Mouse (Mus musculus): Measurements from ENCODE around the gene Ptpn3.

Ptpn3 gene

GRCm38 (mm10) chr4:57301410-57302313 is at the start of gene Ptpn3:
TSS of gene Ptpn3 (minus strand) at chr4:57301837.
- peak; percentile 51 for DNase-seq (ENCODE audit: low read depth, low spot score)

- no peak for DNase-seq (ENCODE audit: low read depth, low spot score)
Observed at GRCm38 (mm10) chr4:57350541-57350940, 48.9 kb upstream of the Ptpn3 start.

DNA sequence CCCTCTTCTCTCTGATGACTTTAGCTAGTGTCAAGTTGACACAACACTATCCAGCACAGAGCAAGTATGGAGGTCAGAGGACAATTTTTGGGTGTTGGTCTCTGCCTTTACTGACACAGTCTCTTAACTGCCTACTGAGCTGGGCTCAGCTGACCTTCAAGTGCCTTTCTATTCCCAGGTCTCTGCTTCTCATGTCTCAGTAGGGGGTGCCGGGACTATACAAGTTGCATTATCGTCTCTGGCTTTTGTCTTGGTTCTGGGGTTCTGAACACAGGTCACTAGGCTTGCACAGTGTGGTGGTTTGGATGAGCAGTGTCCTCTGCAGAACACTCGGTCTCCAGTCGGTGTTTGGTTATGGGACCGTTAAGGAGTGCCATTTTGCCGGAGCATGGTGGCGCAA is 42.4 kb upstream of the Ptpn3 start:
- no peak for DNase-seq (ENCODE audit: low read depth, low spot score)

DNA sequence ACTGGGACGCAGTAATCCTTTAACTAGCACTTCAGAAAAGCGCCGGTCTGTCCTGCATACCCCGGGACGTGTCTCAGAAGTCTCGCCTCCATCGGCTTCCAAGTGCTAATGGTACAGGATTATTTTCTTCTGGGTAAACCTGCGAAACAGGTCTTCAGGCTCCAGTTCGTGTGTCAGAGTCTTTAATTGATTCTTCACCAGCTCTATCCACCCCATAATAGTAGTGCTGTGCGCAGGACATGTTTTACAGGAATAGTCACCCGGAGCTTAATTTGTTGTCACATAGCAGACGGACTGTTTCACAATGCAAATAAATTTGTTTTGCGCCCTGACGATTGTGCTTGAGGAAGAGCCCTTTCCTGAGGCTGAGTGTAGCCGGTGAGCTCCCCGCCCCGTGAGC is 37.3 kb upstream of the Ptpn3 start:
- no peak for DNase-seq (ENCODE audit: low read depth, low spot score)

DNA sequence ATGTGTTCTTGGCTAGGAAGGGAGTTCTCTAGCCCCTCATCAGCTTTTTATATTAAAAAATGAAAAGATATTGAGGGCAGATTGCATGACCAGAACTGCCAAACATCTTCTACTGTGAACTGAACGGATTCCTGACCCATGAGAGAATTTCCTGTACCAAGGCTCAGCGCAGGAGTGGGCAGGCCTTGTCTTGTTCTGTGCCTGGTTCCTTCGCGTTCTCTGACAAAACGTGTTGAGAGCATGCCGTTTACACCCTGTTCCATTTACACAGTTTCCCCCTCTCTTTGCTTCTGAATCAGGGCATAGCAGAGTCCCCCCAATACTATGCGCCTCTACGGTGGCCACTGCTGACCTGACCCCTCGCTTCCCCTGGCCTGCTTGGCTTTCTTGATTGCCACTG is 36.4 kb upstream of the Ptpn3 start:
- DNase-seq (ENCODE audit: low read depth, low spot score) = no peak

GRCm38 (mm10) chr4:57335000-57335666 is 33.5 kb upstream of the Ptpn3 start:
- DNase-seq (ENCODE audit: low read depth, low spot score) = no peak

- DNase-seq (ENCODE audit: low read depth, low spot score) = no peak
Observed at GRCm38 (mm10) chr4:57333926-57334548, 32.4 kb upstream of the Ptpn3 start.

DNA sequence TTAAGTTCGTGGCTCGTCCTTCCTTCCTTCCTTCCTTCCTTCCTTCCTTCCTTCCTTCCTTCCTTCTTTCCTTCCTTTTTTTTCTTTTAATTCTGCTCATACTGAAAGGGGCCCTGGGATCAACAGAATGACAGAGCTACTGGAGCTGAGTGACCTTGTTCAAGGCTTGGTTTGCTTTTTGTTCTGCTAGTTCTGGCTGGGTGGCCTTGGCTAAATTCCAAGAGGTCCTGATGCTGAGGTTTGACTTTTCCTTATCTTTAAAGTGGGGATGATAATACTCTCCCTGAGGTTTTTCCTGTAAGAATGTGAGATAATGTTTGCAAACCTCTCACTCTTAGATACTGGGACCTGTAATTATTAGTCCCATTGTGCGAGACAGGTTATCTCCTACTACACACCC is 30.9 kb upstream of the Ptpn3 start:
- DNase-seq (ENCODE audit: low read depth, low spot score) = no peak

DNA sequence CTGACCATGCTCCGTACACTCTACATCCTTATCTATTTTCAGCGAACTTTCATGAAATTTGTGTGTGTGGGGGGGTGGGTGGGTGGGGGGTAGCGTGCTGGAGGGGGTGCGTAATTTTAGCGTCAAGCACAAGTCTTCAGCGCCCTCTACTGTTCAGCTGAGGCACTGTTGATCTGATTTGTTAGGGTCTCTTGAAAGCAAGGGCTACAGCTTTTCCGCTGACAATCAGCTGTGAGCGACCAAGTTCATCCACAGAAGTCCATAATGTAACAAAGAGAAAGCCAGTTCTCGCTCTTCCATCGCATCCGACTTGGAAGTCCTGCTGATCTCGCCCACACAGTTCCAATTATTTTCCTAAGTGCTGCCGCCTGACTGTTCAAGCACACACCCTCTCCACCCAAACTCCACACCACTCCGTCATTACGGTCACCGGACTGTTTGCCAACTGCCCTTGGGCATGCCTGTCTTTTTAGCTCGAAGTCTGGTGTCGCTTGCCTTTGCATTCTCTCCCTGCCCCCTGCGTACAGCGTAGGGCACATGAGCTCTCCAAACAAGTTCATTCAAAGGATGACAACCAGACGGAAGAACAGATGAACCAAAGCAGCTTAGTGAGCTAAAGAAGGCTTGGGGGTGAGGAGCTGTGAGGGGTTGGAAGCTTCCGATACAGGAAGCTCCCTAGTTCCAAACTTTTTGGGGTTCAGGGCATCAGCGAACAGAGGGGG is 19.1 kb upstream of the Ptpn3 start:
- DNase-seq (ENCODE audit: low read depth, low spot score) = no peak

- no peak for DNase-seq (ENCODE audit: low read depth, low spot score)
Observed at GRCm38 (mm10) chr4:57318525-57319212, 17.0 kb upstream of the Ptpn3 start.

GRCm38 (mm10) chr4:57312256-57313166 is 10.9 kb upstream of the Ptpn3 start:
- DNase-seq (ENCODE audit: low read depth, low spot score) = no peak

- DNase-seq (ENCODE audit: low read depth, low spot score) = no peak
Observed at GRCm38 (mm10) chr4:57311750-57312149, 10.1 kb upstream of the Ptpn3 start.

DNA sequence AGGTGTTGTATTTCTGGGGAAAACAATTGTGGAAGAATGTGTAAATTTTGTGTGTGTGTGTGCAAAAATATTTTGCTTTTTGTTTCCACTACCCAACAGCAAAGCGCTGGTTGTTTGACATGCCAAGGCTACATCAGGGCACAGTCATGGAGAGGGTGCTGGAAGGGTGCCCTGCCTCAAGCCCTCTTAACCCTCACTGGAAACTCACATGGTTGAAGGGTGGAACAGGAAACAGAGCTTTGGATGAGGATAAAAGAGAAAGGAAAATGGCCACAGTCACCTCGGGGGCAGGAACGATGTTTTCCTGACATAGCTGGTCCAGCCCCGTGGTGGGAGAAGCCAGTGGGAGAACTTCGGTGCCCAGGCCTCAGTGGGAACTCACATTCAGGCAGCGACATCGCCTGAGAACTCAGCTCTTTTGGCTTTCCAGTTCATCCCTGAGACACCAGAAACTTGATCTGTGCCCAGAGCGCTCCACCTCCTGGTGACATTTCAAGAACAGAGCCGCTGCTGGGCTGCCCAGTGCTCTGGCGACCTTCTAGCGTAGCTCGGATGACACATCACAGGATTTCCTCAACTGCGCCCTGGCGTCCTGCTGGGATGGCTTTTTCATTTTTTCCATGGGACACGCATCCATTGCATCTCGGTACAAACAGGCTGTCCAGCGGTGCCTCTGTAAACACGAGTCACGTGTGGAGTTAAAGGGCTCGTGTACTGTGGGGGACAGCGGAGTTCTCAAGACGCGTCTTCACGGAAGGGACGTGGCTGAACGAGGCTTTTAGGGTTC is 6.8 kb upstream of the Ptpn3 start:
- DNase-seq (ENCODE audit: low read depth, low spot score) = peak; percentile 72

DNA sequence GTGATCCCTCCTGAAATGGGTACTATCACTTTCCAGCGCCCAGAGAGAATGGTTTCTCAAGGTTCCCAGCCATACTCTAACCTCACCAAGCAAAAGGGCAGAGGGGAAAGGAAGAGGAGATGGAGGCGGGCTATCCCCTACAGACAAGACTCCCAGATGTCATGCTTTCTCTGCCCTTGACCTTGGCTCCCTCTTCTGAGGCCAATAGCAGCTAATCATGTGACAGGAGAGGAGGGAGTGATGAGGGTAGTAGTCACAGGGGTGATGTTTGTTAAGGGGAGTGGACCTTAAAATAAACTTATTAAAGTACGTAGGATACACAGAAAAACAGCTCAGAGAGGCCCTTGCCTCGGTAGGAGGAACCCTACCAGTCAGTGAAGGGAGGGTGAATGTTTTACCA is 6.1 kb upstream of the Ptpn3 start:
- no peak for DNase-seq (ENCODE audit: low read depth, low spot score)

- no peak for DNase-seq (ENCODE audit: low read depth, low spot score)
Observed at GRCm38 (mm10) chr4:57306260-57306659, 4.6 kb upstream of the Ptpn3 start.

DNA sequence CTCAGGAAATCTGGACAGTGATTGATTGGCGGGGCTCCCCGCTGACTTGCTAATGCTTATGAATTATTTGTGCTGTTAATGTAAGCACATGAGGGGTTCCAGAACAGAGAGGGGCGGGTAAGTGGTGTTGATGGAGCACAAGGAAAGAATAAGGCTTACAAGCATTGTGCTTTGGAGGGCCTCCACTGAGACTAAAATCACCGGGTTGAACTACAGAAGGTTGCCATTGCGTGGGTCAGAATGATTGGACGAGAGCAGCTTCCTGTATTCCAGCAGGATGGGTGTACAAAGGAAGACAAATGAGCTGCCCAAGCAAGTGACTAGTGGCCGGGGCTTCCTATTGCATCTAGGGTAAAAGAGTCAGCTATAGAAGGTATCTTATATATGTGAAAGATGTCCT is 4.0 kb upstream of the Ptpn3 start:
- no peak for DNase-seq (ENCODE audit: low read depth, low spot score)

DNA sequence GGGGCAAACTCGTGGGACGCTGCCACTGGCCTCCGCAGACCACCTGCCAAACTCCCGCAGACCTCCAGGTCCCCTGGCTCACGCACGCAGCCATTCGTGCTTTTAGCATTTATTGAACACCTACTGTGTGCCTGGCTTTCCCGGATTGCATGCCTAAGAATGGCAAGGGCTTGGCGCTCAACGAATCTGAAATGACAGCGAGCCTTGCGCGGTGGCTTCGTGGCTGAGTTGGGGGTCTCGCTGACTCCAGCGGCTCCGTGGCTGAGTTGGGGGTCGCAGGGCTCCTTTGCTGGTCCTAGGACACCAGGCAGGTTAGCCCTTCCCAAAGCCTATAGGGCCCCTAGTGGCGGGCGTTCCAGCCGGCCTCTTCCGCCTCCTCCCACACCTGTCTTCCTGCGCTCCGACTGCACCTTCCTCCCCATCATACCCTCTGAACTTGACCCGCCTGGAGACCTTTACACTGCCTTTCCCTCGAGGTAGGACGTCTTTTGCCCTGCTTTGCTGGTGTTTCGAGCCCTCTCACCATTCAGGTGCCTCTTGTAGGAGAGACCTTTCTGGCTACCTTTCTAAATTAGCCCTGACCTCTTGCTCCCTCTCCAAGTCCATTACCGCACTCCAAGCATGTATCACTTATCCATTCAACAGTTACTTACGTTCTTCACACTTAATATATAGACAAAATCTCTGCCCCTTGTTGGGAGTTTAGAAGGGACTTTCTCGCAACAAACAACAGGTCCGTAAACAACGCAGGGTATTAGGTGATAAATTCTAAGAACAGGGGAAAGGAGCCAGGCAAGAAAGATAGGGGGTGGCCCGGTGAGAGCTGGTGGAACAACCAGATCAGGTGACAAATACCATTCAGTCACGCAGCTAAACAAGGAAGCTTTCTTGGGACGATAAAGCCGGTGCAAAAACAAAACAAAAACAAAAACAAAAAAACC is 898 bp downstream of the Ptpn3 start:
- DNase-seq (ENCODE audit: low read depth, low spot score) = no peak

GRCm38 (mm10) chr4:57299701-57300468 is 1.8 kb downstream of the Ptpn3 start:
- no peak for DNase-seq (ENCODE audit: low read depth, low spot score)

Measured in skeletal muscle tissue, adult 2 months (tissue).